Mouse (Mus musculus) CH12F3 (cell line): ENCODE measurements around the gene Adora3.

Source experiments
- in situ Hi-C: fragments of 300-500 bp; cut with MboI; formaldehyde crosslinking; loops from 2 replicates; pipeline ENCODE4 v1.14.3; 2020; ENCODE audit warnings: low sequenced_read_pairs

Adora3 gene

DNA sequence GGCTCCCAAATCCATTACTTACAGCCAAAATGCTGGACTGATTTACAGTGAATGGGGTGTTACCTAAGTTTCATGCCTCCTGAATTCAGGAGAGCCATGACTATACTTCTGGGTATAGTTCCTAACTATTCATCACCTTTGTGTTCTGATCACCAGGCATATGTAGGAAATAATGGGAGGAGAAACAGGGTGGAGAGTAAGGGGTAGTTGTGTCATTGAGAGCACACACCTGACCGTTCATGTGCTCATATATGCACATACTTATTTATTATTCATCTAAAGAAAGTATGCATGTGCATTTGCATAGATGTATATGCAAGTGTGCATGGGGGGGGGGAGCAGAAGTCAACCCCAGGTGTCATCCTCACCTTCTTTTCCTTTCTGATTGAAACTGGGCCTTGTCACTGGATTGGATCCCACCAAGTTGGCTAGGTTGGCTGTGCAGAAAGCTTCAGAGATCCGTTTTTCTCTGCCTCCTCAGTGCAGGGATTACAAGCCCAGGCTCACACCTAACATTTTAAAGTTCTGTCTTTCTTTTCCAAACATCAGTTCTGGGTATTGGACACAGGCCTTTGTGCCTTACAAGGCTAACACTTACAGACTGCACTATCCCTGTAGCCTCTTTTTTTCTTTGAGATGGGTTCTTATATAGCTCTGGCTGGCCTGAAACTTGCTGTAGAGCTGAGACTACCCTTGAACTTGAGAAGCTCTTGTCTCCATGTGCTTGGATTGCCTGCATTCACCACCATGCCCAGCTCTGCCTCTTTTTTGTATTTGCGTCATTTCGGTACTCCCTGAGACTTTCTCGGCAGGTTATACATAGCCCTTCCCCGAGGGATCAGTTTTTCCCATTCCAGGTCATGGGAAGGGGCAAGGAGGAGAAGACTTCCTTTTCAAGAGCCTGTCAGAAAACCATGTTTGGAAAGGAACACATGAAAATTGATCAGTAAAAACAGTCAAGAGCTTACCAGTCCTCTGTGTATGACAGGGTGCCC lies 3.1 kb downstream of the Adora3 start:
- in situ Hi-C loops, result no loop called here

DNA sequence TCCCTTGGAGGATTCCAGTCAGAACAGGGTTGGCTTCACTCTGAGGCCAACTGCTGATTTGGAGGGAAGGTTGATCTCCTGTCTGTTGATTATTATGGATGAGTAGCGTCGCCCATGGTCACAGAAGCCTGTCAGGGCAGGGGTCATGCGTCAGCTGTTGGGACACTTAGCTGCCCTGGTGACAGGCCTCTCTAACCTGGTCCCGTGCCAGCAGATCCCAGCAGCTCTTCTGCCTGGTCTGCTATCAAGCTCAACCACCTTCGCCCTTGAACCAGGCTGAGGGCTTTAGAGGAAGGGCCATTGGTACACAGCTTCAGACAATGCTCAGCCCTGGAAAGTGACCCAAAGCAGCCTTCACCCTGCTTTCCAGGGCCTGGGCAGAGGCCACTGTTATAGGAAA lies 5.4 kb downstream of the Adora3 start:
- in situ Hi-C loops, result no loop called here

GRCm38 (mm10) chr3:105877252-105877803 lies 6.7 kb downstream of the Adora3 start:
- in situ Hi-C loops, result no loop called here

DNA sequence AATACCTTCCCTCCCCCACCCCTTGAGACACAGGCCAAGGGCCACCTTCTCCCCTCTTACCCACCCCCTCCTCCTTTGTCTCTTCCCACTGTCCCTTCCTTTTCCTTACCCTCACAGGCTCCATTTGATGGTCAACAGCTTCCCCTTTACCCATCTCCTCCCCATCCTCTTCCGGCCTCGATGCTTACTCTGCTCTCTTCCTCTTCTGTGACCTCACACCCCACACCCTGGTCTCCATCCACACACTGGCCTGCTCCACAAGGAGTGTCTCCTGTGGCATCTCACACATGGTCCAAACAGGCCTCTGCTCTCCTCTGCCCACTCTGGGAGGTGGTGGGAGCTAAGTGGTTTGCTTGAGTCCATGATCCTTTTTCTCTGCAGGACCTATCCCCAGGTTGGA lies 7.3 kb downstream of the Adora3 start:
- in situ Hi-C loops, result no loop called here

DNA sequence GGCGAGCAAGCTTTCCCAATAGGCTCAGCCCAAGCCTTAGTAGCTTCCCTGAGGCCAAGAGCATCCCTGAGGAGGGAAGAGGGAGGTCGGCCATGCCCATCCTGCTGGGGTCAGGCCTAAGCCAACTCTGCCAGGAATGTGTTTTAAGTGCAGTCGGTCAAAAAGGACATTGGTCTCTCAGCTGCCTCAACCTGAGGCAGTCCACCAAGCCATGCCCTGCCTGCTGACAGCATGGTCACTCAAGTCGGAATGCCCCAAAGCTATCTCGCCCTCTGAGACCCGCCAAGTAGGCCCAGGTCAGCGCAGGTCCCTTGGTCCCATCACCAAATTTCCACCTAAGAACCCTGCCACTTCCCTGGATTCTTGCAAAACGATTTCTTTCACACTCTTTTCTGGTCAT lies 8.1 kb downstream of the Adora3 start:
- in situ Hi-C loops, result no loop called here

DNA sequence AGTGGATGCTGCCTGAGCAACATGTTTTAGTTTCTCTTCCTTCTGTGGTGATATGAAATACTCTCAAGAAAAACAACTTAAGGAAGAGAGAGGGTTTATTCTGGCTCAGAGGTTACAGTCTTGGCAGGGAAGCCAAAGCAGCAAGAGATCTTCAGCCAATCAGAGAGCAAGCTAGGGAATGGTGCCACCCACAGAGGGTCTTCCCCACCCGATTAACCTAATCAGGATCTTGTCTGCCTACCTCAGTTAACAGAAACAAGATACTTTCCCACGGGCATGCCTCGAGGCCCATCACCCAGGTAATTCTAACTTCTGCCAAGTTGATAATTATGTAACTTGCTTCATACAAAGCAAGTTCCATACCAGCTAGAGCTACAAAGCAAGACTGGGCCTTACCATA lies 9.8 kb downstream of the Adora3 start:
- in situ Hi-C loops, result no loop called here

- in situ Hi-C loops, result no loop called here
These were observed 11.4 kb downstream of the Adora3 start for GRCm38 (mm10) chr3:105882105-105882504.

DNA sequence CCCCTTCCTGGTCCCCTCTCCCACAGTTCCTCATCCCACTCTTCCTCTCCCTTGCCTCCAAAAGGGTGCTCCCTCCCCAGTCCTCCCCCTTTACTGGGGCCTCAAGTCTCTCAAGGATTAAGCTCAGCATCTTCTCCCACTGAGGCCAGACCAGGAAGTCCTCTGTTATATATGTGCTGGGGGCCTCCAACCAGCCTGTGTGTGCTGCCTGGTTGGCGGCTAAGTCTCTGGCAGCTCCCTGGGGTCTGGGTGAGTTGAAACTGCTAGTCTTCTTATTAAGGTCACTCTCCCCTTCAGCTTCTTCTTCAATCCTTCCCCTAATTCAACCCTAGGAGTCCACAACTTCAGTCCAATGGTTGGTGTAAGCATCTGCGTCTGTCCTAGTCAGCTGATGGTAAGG lies 12.5 kb downstream of the Adora3 start:
- in situ Hi-C loops, result no loop called here

- in situ Hi-C loops, result no loop called here
These were observed 18.3 kb downstream of the Adora3 start for GRCm38 (mm10) chr3:105888961-105889360.

GRCm38 (mm10) chr3:105890220-105890619 lies 19.6 kb downstream of the Adora3 start:
- in situ Hi-C loops, result loop anchor here (10.0 kb wide), 1 partner anchor 95 kb away; no protein-coding TSS in a partner anchor

- in situ Hi-C loops, result loop anchor here (10.0 kb wide), 1 partner anchor 96 kb away; no protein-coding TSS in a partner anchor
These were observed 20.5 kb downstream of the Adora3 start for GRCm38 (mm10) chr3:105891141-105891540.

DNA sequence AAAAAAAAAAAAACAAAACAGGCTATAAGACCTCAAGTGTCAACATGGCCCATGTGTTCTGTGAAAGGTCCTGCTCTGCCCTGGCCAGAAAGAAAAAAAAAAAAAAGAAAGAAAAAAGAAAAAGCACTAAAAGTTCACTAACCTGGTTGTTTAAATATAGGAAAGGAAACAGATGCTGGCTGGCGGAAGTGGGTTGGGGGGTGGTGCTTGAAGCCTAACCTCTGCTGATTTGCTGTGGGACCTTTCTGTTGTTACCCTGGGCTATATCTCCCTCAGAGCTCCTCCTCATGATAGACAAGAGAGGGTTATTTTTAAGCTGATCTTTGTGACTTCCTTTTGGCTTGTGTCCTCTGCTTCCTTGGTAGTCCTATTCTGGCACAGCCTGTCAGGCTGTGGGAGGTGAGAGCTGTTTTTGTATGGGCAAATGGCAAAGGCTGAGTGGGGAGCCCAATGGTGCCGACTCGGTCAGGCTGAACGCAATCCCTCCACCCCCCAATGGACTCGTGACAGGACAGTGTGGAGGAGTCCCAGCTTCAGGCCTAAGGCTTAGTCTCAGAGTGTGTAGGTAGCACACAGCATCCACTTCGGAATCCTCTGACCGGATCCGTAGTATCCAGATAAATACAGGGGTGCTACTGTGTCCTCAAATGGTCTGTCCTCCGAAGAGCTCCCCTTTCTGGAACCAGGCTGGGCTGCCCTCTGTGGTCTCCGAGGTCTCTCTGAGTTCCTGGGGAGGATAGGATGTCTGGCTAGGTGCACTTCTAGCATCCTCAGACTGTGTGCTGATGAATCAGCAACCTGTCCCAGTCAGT lies 21.3 kb downstream of the Adora3 start:
- in situ Hi-C loops, result loop anchor here (10.0 kb wide), 1 partner anchor 97 kb away; no protein-coding TSS in a partner anchor

- in situ Hi-C loops, result loop anchor here (10.0 kb wide), 1 partner anchor 98 kb away; no protein-coding TSS in a partner anchor
These were observed 22.2 kb downstream of the Adora3 start for GRCm38 (mm10) chr3:105892572-105893495.

- in situ Hi-C loops, result loop anchor here (10.0 kb wide), 1 partner anchor 99 kb away; no protein-coding TSS in a partner anchor
These were observed 23.3 kb downstream of the Adora3 start for GRCm38 (mm10) chr3:105893941-105894391.

DNA sequence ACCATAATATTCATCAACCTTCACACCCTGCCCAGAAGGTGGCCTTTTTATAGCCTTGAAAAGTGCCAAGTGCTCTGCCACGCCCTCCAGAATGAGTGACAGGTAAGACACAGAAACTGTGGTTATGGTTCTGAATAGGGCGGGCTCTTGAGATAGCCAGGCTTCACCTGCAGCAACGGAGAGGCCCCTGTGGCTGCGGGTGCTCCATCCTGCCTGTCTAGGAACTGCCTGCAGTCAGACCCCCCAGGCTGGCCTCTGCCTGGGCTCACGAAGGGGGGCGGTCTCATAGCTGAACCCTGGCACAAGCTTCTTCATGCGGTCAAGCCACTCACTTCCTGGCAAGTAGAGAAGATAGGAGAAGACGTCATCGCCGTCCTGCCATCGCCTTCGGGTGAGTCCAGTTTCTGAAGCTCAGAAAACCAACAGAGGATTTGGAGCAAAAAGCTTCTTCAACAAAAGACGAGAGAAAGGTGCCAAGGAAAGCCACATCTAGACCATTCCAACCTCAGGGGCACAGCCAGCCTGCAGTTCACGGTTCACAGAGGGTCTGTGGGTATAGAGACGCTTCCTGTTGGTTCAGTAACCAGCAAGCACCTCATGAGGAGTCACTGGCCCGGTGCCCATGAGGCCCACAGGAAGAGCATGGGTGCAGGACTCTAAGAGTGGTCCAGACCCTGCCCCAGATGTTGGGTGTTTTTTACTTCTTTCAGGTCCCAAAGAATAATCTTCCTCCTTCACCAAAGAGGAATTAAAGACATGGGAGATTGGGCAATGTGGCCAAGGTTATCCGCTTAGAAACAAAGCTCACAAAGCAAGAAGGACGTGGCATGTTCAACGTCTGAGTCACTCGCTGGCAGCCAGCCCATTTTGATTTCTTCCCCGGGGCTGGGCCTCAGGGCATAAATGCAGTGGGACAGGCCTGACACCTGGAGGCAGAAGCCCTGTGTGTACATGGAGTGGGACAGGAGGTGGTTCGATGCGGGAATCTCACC lies 24.2 kb downstream of the Adora3 start:
- in situ Hi-C loops, result loop anchor here (5.0 to 10.0 kb wide), 2 partner anchors 100 to 208 kb away; partner anchors contain the start of gene Ddx20

GRCm38 (mm10) chr3:105896811-105897210 lies 26.2 kb downstream of the Adora3 start:
- in situ Hi-C loops, result loop anchor here (5.0 to 10.0 kb wide), 2 partner anchors 102 to 210 kb away; partner anchors contain the start of gene Ddx20

DNA sequence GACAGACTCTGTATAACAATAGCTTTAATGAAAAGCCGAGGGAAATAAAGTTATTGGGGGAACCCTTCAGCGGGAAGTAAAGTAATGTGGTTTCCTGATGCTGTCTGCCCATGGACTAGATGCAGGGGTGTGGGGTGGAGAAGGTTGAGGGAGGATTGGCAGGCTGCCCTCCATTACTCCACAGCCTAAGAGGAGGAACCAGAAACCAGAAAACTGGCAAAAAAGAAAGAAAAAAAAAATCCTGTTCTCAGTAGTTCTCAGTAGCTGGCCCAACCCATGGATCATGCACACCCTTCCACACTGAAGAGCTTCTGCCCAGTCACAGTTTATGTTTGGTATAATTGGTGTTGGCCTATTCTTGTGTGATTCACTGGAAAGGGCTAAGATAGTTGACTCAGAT lies 27.7 kb downstream of the Adora3 start:
- in situ Hi-C loops, result loop anchor here (5.0 to 10.0 kb wide), 2 partner anchors 104 to 211 kb away; partner anchors contain the start of gene Ddx20

DNA sequence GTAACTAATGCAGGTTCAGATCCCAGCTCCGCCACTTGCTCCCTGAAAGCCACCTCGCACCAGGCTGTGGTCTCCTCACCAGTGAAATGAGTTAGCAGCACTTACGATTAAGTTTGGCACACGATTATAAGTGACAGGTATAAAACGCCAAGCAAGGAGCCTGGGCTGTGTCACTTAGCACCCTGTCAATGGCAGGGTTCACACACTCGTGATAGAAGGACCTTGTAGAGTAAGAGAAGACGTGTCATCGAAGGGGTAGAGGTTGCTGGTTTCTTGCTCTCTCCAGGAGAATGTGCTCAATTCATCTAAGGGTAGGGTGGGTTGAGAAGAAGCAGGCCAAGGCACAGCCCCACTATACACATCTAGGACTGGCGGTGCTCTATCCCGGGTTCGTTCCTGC lies 28.2 kb downstream of the Adora3 start:
- in situ Hi-C loops, result loop anchor here (5.0 to 10.0 kb wide), 2 partner anchors 104 to 212 kb away; partner anchors contain the start of gene Ddx20
